Mouse (Mus musculus): ENCODE data around the gene Stag1. TPM values are rescaled to one million over a fixed set of nuclear protein-coding genes. Genes with fewer than 3 reads are reported as not detected.

Stag1 gene
- total RNA-seq, 1 experiment from 2014 or later, result 98.8 TPM

DNA sequence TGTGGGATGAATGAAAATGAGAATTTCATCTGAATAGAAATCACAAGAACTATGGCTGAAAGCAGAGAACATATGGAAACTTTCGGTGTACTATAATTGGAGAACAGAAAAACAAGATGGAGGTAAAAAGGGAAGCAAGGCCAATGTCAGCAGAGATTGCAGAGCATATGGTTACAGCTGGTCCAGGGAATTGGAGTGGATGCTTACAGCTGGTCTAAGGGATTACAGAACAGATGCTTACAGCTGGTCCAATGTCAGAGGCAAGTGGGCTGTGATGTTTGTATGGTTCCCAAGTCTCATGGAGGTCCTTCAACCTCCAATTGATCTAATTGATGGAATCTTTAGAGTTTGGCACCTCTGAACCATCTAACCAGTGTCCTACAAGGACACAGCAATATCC is 4.5 kb downstream of the Stag1 start:
- no peak for ATAC-seq (ENCODE audit: extremely low read depth, insufficient number of reproducible peaks, low FRiP score, poor library complexity, severe bottlenecking)

DNA sequence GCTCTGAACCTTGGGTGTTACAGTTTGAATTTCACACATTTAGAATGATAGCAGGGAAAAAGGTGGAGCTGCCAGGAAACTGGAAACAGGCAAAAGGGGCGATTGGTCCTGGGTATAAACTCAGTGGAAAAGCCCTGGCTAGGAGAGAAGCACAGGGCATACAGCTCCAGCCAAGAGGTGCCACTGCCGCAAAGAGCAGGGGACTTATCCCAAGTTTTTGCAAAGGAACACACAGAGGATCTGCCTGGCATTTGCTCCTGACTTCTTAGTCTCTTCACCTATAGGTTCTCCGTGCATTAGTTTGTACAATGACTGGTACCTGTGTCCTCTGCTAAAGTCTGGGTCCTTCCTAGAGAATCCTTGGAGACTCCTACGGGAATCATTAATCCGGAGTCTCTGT is 5.6 kb downstream of the Stag1 start:
- no peak for ATAC-seq (ENCODE audit: extremely low read depth, insufficient number of reproducible peaks, low FRiP score, poor library complexity, severe bottlenecking)

DNA sequence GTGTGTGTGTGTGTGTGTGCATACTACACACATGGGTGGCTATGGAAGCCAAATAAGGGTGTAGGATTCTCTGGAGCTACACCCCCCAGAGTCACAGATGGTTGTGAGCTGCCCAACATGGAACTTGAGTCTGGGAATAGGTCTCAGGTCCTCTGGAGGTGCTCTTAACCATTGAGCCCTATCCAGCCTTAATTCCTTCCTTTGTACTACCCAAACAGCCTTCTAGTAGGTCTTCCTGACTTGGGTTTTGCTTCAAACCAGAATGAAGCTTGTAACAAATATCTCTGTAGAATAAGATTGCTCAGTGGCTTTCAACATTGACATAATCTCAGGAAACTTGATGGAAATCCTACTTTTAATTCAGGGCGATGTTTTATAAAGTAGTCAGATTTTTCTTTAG is 7.9 kb downstream of the Stag1 start:
- ATAC-seq (ENCODE audit: extremely low read depth, insufficient number of reproducible peaks, low FRiP score, poor library complexity, severe bottlenecking), result no peak

DNA sequence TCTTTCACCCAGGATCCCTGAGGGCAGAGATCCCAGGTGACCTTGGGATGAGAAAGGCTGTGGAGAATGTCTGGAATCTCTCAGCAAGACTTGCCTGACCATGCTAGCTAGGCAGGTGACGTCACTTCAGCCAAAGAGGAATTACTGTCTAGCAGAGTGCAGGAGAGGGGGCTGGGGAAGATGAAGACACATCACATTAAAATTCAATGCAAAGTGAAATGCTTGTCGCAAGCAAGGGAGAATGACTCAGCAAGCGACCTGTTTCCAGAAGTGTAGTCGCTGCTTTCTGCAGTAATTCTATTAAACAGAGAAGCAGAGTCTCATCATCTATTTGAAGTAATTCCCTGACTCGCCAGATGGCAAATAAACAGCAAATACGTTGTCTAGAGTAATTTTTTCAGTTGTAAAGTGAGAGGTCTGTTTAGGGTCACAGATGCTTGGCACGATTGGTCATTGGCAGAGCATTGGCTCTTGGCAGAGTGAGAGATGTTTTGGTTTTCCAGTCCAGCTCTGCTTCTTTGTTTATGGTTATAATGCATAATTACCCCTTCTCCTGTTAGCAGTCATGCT is 8.5 kb downstream of the Stag1 start:
- ATAC-seq (ENCODE audit: extremely low read depth, insufficient number of reproducible peaks, low FRiP score, poor library complexity, severe bottlenecking), result no peak

DNA sequence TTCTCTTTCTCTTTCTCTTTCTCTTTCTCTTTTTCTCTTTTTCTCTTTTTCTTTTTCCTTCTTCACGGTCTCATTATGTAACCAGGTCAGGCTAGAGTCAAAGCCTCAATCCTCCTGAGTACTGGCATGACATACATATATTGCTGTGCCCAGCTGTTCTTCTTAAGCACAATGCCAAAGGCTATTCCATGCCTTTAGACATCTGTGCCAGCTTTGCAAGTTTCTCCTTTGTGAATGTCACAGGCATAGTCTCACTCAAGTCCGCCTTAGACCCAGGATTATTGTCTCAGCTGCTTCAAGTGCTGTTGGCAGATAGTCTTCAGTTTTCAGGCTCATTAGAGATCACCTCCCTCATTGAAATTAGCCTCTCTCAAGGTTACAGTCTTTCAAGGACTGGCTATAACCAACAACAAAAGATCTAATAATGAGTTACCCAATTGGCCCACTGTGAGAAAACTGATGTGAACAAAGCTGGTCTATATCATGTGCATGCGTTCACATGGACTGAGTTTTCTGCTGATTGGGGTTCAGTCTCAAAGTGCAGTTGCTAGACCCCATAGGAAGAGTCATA is 16.0 kb downstream of the Stag1 start:
- ATAC-seq (ENCODE audit: extremely low read depth, insufficient number of reproducible peaks, low FRiP score, poor library complexity, severe bottlenecking), result no peak

DNA sequence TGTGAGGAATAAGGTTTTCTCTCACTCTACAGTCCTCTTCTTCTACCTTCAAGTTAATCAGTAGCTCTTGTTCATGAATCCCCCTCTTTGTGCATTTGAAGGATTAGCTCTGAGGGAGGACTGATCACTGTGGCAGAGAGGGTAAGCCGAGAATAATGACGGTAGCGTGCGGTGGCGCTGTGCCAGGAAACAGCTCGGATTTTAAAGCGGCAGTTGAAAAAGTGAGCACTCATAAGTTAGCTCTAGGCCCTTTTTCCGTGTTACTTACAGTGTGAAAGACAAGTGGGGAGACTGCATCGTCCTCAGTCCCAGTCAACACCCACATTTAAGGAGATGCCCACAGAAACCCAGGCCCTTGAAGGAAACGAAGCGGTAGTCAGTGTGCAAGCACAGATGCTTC is 19.3 kb downstream of the Stag1 start:
- ATAC-seq (ENCODE audit: extremely low read depth, insufficient number of reproducible peaks, low FRiP score, poor library complexity, severe bottlenecking), result no peak

DNA sequence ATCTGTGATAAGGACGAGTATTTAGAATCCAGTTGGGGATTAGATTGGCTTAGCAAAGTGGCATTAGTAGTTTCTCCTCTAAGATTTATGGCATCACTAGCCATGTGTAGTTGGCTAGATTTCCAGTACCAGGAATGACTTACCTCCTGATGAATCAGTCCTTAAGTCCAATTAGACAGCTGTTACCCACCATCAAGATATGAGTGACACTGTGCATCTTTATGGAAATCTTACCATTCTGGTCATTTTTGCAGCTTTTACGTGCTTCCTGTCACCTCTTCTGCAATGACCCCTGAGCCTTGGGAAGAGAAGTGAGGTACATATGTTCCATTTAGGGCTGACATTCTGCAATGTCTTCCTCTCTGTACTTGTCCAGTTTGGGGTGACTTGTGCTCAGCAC is 28.7 kb downstream of the Stag1 start:
- ATAC-seq (ENCODE audit: extremely low read depth, insufficient number of reproducible peaks, low FRiP score, poor library complexity, severe bottlenecking), result no peak

DNA sequence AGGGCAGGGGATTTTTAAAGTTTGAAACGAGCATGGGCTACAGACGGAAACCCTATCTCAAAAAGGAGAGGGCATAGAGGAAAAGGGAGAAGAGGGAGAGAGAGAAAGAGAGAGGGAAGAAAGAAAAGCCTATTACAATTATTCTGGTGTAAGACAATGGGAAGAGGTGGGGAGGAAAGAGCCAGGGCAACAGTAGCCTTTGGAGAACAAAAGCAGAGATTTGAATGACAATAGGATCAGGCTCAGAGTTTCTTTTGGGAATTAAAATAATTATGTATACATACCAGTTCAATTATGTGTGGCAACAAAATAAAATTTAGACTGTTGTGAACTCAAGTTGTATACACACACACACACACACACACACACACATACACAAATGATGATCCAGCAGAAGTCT is 43.2 kb downstream of the Stag1 start:
- ATAC-seq (ENCODE audit: extremely low read depth, insufficient number of reproducible peaks, low FRiP score, poor library complexity, severe bottlenecking), result no peak

DNA sequence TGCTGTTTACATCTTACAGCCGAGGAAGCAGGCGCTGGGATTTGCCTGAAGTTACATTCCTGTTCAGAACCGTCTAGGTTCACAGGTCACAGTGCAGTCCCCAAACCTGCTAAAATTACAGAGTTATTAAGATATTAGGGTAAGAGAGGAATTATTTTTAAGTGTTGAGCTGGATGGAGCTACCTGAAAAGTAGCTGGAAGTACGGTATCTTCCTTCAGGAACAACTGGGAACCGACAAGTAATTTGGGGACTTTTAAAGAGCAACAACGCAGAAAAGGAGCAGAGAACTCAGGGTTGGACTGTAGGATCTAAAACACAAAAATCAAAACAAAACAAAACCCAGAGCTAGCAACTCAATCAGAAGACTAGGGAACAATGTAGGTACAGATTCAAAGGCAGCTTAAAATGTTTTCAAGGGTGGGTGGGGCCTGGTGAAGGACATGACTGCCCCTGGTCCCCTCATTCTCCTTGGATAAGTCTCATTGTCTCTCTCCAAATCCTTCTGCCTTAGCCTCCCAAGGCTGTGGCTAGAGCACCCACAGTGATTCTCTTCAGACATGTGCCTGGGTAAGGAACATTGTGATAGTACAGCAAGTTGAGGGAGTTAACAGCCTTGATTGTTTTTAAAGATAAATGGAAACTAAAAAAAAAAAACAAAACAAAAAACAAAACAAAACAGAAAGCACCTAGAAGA is 43.9 kb downstream of the Stag1 start:
- no peak for ATAC-seq (ENCODE audit: extremely low read depth, insufficient number of reproducible peaks, low FRiP score, poor library complexity, severe bottlenecking)

DNA sequence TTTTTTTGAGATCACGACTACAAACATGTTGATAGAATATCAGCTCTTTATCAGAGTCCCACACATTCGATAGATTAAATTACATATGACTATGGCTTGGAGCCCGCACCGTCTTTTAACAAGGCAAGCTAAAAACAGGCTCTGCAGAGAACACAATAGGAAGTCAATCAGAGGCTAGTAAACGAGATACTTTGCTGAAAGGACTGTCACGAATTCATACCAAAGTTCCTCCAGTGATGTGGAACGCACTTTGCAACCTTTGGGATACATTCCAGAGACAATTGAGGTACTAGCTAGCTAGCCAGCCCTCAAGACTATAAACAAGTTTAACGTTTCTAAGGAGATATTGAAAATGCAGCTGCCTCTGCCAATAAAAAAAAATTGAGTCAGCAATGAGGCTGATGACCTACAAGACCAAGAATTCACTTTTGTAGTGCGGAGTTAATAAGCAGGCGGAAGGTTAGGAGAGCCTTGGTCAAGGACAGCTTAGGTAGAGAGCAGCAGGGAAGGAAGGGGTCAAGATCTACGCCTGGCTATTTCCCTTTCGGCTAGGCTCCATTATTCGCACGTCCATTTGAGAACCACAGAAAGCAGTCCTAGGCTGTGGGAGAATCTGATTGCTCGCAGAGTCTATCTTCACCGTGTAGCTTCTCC is 44.7 kb downstream of the Stag1 start:
- ATAC-seq (ENCODE audit: extremely low read depth, insufficient number of reproducible peaks, low FRiP score, poor library complexity, severe bottlenecking), result no peak; the same call in 1 of the 2 replicates

DNA sequence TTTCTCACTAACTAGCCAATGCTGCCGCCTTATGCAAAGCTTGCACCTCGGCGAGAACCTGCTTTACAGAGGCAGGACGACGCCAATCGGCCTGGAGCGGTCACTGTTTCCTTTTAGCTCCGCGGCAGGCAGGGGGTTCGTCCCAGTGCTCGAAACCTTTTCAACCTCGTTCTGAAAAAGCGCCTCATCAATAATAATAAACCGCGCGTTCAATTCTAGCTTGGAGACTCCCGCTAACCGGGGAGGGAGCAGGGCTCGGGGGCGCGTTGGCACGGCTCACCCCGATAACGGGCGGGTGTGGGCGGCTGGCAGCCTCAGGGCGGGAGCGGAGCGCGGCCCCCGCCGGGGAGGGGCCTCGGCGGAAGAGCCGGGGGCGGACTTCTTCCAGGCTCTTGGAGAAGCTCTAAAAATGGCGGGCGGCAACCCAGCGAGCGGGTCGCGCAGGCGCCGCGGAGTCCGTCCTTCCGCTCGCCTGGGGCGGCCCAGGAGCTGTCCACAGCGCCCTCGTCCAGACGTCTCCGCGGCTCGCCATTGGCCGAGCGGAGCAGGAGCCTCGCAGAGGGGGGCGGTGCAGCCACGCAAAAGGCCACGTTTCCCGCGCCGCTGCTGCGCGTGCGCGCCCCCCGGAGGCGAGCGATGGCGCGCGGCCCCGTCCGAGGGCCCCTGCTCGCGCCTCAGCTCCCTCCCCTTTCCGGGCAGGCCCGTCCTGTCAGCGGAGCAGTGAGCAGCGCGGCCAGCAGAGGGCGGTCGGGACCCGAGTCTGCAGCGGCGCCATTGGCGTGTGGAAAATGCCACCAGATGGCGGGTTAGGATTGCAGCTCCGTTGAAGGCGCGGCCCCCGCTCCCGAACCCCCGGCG is 45.5 kb downstream of the Stag1 start:
- peak; percentile 84 for ATAC-seq (ENCODE audit: extremely low read depth, insufficient number of reproducible peaks, low FRiP score, poor library complexity, severe bottlenecking)

DNA sequence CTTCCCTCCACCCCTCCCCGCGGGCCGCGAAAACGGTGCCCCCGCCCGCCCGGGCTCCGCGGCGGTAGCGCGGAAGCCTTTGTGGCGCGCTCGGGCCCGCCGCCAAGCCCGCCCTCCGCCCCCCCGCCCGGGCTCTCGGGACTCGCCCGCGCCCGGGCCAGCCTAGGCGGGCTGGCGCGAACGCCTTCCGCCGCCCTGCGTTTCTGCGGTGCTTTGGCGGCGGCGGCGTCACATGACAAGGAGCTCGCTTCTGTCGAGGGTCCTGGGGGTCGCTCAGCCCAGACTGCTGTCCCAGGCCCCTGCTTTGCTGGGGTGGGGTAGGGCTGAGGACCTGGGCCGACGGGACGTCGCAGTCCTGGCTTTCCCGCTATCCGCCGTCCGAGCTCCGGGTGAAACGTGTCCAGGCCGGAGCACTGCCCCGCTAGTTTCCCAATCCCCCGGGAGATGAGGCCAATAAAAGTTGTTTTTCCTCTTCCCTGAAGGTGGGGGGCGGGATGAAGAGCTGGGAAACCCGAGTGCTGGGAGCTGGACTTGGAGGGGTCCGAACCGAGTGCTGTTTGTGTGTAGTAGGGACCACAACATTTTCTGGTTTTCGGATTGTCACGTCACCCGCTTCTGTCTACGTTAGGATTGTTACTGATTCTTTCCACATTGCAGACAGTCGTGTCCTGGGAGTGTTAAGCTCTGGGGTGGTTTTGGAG is 46.6 kb downstream of the Stag1 start:
- no peak for ATAC-seq (ENCODE audit: extremely low read depth, insufficient number of reproducible peaks, low FRiP score, poor library complexity, severe bottlenecking)

DNA sequence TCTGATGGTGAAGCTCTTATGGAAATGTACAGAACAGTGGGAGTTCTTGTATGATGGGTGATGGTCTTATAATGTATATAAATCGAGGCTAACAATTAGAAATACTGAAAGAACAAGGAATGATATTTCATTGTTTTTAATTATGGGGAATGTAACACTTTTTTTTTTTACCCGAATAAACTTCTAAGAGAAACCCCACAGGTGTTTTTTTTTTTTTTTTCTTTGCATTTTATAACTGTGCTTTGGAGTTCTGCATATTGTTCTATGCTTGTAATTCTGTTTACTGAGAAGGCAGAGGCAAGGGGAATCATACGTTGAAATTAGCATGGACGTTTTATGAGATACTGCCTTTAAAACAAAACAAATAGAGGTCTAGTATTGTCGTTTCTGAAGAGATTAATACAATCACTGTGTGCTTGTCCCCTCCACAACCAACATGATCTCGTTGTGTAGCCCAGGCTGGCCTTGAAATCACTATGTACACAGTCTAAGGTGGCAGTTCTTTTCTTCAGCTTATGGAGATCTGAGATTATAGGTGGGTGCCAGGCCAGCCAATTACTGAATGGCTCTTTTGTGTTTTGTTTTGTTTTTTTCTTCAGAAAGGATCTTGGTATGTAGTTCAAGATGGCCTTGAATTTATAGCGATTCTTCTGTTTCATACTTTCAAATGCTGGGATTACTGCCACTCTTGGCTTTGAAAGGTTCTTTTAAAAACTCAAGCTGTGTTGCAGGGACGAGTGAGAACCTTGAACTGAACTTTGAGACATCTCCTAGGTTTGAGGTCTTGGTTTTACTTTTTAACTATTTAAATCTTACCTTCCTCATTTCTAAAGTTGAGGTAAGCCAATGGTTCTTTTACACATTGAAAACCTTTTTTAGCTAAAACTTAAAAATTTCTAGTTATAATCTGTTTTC is 47.7 kb downstream of the Stag1 start:
- ATAC-seq (ENCODE audit: extremely low read depth, insufficient number of reproducible peaks, low FRiP score, poor library complexity, severe bottlenecking), result no peak

DNA sequence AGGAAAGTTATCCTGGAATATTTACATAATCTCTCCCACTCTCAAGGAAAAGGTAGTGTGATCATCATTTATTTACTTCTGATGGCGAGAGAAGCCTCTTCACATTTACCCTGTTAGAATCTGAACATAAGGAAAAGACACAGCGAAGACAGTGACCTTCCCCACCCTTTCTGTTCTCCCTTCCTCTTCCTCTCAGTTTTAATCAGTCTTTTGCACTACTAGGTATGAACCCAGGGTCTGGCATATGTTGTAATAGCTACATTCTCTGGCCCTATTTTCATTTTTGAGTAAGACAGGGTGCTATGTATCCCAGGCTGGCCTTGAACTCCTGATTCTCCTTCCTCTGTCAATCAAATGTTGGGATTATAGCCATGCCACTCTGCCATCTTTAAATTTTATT is 48.7 kb downstream of the Stag1 start:
- no peak for ATAC-seq (ENCODE audit: extremely low read depth, insufficient number of reproducible peaks, low FRiP score, poor library complexity, severe bottlenecking)

DNA sequence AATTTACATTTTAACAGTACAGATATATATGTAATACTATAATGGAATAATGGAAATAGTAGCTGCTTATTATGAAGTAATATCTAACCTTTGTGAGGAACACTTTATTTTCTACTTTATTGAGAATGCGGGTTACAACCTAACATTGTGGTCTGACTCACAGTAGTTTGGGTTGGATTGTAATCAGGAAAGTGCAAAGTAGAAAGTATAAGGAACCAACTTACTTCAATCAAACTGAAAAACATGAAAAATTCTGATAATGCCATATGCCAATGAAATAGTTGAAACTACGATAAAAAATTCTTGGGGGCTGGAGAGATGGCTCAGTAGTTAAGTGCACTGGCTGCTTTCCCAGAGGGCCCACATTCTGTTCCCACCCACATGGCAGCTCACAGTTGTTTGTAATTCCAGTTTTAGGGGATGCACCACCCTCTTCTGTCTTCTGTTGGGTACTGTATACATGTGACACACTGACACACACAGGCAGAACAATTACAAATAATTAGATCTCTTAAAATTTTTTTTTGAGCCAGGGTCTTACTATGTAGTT is 50.3 kb downstream of the Stag1 start:
- no peak for ATAC-seq (ENCODE audit: extremely low read depth, insufficient number of reproducible peaks, low FRiP score, poor library complexity, severe bottlenecking)

DNA sequence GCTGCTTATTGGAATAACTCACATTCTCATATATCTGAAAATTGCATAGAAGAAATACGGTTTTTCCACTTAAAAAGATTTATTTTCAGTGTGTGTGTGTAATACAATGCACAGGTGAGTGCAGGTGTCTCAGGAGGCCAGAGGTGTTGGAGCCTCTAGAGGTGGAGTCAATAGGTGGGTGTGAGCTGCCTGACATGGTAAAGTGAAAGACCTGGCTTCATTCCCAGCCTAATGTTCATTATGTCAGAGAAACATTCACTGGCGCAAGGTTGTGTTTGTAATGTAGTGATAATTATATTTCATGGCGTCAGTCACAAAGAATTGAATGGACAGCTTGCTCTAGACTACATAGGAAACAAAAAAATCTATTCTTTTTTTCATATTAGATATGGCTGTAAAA is 56.5 kb downstream of the Stag1 start:
- ATAC-seq (ENCODE audit: extremely low read depth, insufficient number of reproducible peaks, low FRiP score, poor library complexity, severe bottlenecking), result no peak

DNA sequence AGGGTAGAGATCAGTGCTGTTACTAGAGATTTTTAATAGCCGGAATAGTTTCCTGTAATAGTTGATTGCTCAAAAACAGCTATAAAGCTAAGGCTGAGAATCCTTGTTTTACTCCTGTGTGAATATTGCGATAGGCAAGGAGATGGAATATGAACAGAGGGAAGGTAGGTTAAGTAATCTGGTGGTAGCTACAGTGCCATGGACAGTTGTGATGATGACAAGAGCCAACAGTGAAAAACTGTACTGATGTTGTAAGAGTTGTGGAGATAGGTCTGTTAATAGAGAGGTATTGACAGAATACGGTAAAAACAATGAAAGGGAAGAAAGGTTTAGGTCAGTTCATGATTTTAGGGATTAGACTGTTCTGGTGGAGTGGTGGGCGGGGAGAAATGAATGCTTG is 58.5 kb downstream of the Stag1 start:
- ATAC-seq (ENCODE audit: extremely low read depth, insufficient number of reproducible peaks, low FRiP score, poor library complexity, severe bottlenecking), result no peak

DNA sequence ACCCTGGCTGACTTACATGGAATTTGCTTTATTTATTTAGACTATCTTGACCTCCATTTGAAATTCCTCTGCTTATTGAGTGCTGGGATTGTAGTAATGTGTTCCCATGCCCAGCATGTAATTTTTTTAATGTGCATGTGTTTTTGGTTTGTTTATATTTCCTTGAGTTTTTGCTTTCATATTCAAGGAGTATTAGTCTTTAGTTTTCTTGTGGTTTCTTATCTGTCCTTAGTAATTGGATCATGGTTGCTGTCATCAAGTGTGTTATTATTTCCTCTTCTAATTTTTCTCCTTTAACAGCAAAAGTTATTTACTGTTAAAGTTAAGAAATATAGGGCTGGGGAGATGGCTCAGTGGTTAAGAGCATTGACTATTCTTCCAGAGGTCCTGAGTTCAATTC is 63.0 kb downstream of the Stag1 start:
- no peak for ATAC-seq (ENCODE audit: extremely low read depth, insufficient number of reproducible peaks, low FRiP score, poor library complexity, severe bottlenecking)
